Mouse (Mus musculus) myocyte (in vitro differentiated cells): ENCODE results near the gene Arhgap6. TPM values are rescaled to one million over a fixed set of nuclear protein-coding genes. Genes with fewer than 3 reads are reported as not detected.

Source experiments
- H3K27me3 ChIP-seq: one replicate; pipeline ENCODE4 v1.6.1; 2011; ENCODE audit not compliant: control insufficient read depth, insufficient read depth, insufficient read length
- H3K36me3 ChIP-seq: one replicate; pipeline ENCODE4 v1.6.1; 2011; ENCODE audit not compliant: control insufficient read depth, insufficient read depth
- H3K4me2 ChIP-seq: one replicate; pipeline ENCODE4 v1.6.1; 2011; ENCODE audit warnings: low read depth, control low read depth
- H3K4me3 ChIP-seq: one replicate; pipeline ENCODE4 v1.5.1; 2011; ENCODE audit warnings: mild to moderate bottlenecking, control low read depth, moderate library complexity
- H3K79me2 ChIP-seq: one replicate; pipeline ENCODE4 v1.6.1; 2011; ENCODE audit not compliant: control insufficient read depth, insufficient read depth
- H3ac ChIP-seq: one replicate; pipeline ENCODE4 v1.6.1; 2011; ENCODE audit not compliant: control insufficient read depth, insufficient read length
- CEBPB ChIP-seq: IDR thresholded peaks from 2 replicates; pipeline ENCODE4 v1.6.1; 2011; ENCODE audit warnings: mild to moderate bottlenecking, moderate library complexity; ENCODE audit not compliant: poor library complexity, insufficient read depth, severe bottlenecking
- E2F4 ChIP-seq: IDR thresholded peaks from one replicate; pipeline ENCODE4 v1.6.1; 2011; ENCODE audit warnings: mild to moderate bottlenecking, control low read depth, moderate library complexity; ENCODE audit not compliant: insufficient read depth
- MAX ChIP-seq: IDR thresholded peaks from one replicate; pipeline ENCODE4 v1.6.1; 2011; ENCODE audit warnings: low read depth, mild to moderate bottlenecking, control low read depth
- MYOD1 ChIP-seq, 3 experiments: IDR thresholded peaks; one replicate each; pipeline ENCODE4 v1.6.1; 2011; ENCODE audit warnings: control low read depth in 2 of 3, low read depth in 2 of 3, mild to moderate bottlenecking in 2 of 3, moderate library complexity in 1 of 3; ENCODE audit not compliant: insufficient read length in 2 of 3, control insufficient read depth in 1 of 3
- MYOG ChIP-seq, 3 experiments: IDR thresholded peaks; one replicate each; pipeline ENCODE4 v1.6.1; 2011; ENCODE audit warnings: control low read depth in 2 of 3, low read depth in 2 of 3, mild to moderate bottlenecking in 2 of 3; ENCODE audit not compliant: insufficient read length in 2 of 3, control insufficient read depth in 1 of 3, insufficient read depth in 1 of 3
- POLR2A ChIP-seq: IDR thresholded peaks from one replicate; pipeline ENCODE4 v1.6.1; 2011; ENCODE audit warnings: low read depth, mild to moderate bottlenecking, control low read depth, moderate library complexity; ENCODE audit not compliant: insufficient read length
- POLR2AphosphoS2 ChIP-seq: IDR thresholded peaks from one replicate; pipeline ENCODE4 v1.6.1; 2011; ENCODE audit warnings: low read depth, control low read depth; ENCODE audit not compliant: insufficient read length
- REST ChIP-seq: IDR thresholded peaks from one replicate; pipeline ENCODE4 v1.6.1; 2011; ENCODE audit warnings: mild to moderate bottlenecking, control low read depth, moderate library complexity; ENCODE audit not compliant: insufficient read depth, insufficient read length
- SRF ChIP-seq: IDR thresholded peaks from one replicate; pipeline ENCODE4 v1.6.1; 2011; ENCODE audit warnings: low read depth; ENCODE audit not compliant: control insufficient read depth, insufficient read length
- TCF12 ChIP-seq: IDR thresholded peaks from one replicate; pipeline ENCODE4 v1.6.1; 2011; ENCODE audit warnings: mild to moderate bottlenecking, control low read depth; ENCODE audit not compliant: poor library complexity, insufficient read depth, severe bottlenecking
- TCF3 ChIP-seq: IDR thresholded peaks from one replicate; pipeline ENCODE4 v1.6.1; 2011; ENCODE audit warnings: low read depth, control low read depth; ENCODE audit not compliant: insufficient read length
- USF1 ChIP-seq: IDR thresholded peaks from one replicate; pipeline ENCODE4 v1.6.1; 2011; ENCODE audit warnings: low read depth, mild to moderate bottlenecking, control low read depth, moderate library complexity
- polyA plus RNA-seq: library from polyadenylated mRNA; unstranded; fragments of >200 nt; fragmentation: generic; extraction: Trizol; gene quantifications from one replicate; pipeline ENCODE4 v1.2.1, GENCODE M21; 2012; ENCODE audit warnings: missing spikeins

Gene Arhgap6
- polyA plus RNA-seq: 0.40 TPM

- TF ChIP-seq REST: no peak
- no peak for TF ChIP-seq E2F4
- TF ChIP-seq TCF3: no peak
- TF ChIP-seq CEBPB: no peak
- no peak for TF ChIP-seq MYOG (IDR thresholded peaks at IDR 0.05; ENCODE audit: control insufficient read depth in 1 of 3, insufficient read depth in 1 of 3, insufficient read length in 2 of 3, low read depth in 2 of 3)
- TF ChIP-seq USF1: no peak
- TF ChIP-seq POLR2A: no peak
- TF ChIP-seq MAX: no peak
- no peak for TF ChIP-seq POLR2AphosphoS2
- TF ChIP-seq MYOD1 (IDR thresholded peaks at IDR 0.05; ENCODE audit: control insufficient read depth in 1 of 3, insufficient read length in 2 of 3, low read depth in 2 of 3): no peak
- no peak for TF ChIP-seq TCF12
- no peak for TF ChIP-seq SRF
- Histone ChIP-seq H3K4me3 (no peak within 1 kb of the TSS), H3K79me2 (no peaks in the 10 kb centered on the region), H3ac (no peak within 1 kb of the TSS), H3K27me3 (peaks cover 5% of the 10 kb centered on the region), H3K4me2 (peak within 1 kb of the TSS; percentile 52), H3K36me3 (no peaks in the 10 kb centered on the region)
These were observed at the start of gene Arhgap6 for GRCm38 (mm10) chrX:168794974-168795858. TSS of gene Arhgap6 (plus strand) at chrX:168795099.

- no peak overlapping the region for H3ac ChIP-seq
- H3K4me3 ChIP-seq: no peak overlapping the region
- no peak for TF ChIP-seq MYOD1 (IDR thresholded peaks at IDR 0.05; ENCODE audit: control insufficient read depth in 1 of 3, insufficient read length in 2 of 3, low read depth in 2 of 3)
- TF ChIP-seq MYOG (IDR thresholded peaks at IDR 0.05; ENCODE audit: control insufficient read depth in 1 of 3, insufficient read depth in 1 of 3, insufficient read length in 2 of 3, low read depth in 2 of 3): no peak
- TF ChIP-seq MAX: no peak
- no peak for TF ChIP-seq USF1
- no peak for TF ChIP-seq E2F4
- TF ChIP-seq POLR2A: no peak
- H3K36me3 ChIP-seq: no peaks in the 10 kb centered on the region
- no peaks in the 10 kb centered on the region for H3K79me2 ChIP-seq
- no peak overlapping the region for H3K4me2 ChIP-seq
- H3K27me3 ChIP-seq: no peaks in the 10 kb centered on the region
These were observed 47.9 kb upstream of the Arhgap6 start for GRCm38 (mm10) chrX:168747011-168747410.

- TF ChIP-seq MYOG (IDR thresholded peaks at IDR 0.05; ENCODE audit: control insufficient read depth in 1 of 3, insufficient read depth in 1 of 3, insufficient read length in 2 of 3, low read depth in 2 of 3): no peak
- TF ChIP-seq POLR2A: no peak
- TF ChIP-seq CEBPB: no peak
- no peak for TF ChIP-seq SRF
- TF ChIP-seq POLR2AphosphoS2: no peak
- no peak for TF ChIP-seq MYOD1 (IDR thresholded peaks at IDR 0.05; ENCODE audit: control insufficient read depth in 1 of 3, insufficient read length in 2 of 3, low read depth in 2 of 3)
- TF ChIP-seq E2F4: no peak
- no peak for TF ChIP-seq TCF3
- no peak for TF ChIP-seq TCF12
- TF ChIP-seq REST: no peak
- no peak for TF ChIP-seq USF1
- no peak overlapping the region for H3K4me3 ChIP-seq
- peak overlapping the region; percentile 52 for H3K4me2 ChIP-seq
- H3K36me3 ChIP-seq: no peaks in the 10 kb centered on the region
- H3K79me2 ChIP-seq: no peaks in the 10 kb centered on the region
- H3K27me3 ChIP-seq: peaks cover 5% of the 10 kb centered on the region
- H3ac ChIP-seq: no peak overlapping the region
These were observed 1.3 kb downstream of the Arhgap6 start for GRCm38 (mm10) chrX:168795859-168796848.

GRCm38 (mm10) chrX:168804677-168805076 is 9.8 kb downstream of the Arhgap6 start:
- Histone ChIP-seq H3K36me3 (no peaks in the 10 kb centered on the region), H3K27me3 (no peaks in the 10 kb centered on the region), H3ac (no peak overlapping the region), H3K79me2 (no peaks in the 10 kb centered on the region), H3K4me3 (no peak overlapping the region), H3K4me2 (no peak overlapping the region)
- no peak for TF ChIP-seq CEBPB
